Mouse (Mus musculus): Measurements from ENCODE around the gene Gpd1l. TPM values are rescaled to one million over a fixed set of nuclear protein-coding genes. Genes with fewer than 3 reads are reported as not detected.
A peak's percentile ranks its signal among the peaks of the same experiment; 100 is the strongest.

Gene Gpd1l
- polyA plus RNA-seq, 1 experiment from 2014 or later, result 11.2 TPM

DNA sequence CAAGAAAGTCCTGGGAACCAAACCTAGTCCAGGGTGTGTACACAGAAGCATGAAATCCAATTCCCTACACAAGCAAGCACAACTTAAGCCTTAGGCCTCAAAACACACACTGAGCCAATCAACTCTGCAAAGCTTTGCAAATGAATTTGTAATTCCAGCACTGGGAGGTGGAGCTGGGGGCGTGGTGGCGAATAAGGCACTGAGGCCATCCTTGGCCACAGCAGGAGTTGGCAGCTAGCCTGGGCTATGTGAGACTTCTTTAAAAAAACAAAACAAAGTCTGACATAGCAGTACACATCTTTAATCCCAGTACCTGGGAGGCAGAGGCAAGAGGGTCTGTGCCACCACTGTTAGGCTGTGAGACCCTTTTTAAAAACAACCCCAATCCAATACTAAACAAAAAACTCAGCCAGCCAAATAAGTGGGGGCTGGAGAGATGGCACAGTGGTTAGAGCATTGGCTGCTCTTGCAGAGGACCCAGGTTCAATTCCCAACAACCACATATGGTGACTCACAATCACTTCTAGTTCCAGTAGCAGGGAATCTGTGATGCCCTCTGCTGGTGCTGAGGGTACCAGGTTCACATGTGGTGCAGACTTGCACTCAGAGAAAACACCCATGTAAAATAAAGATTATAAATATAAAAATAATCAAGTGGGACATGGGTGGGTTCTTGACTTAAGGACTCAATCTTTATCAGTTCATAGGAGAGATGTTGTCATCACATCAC is 12.3 kb downstream of the Gpd1l start:
- Histone ChIP-seq H3K4me2 (ENCODE audit: low read depth, low read length, severe bottlenecking) (no peak overlapping the region), H3K9me3 (ENCODE audit: control insufficient read depth, low read length) (no peaks in the 10 kb centered on the region), H3K27me3 (ENCODE audit: control insufficient read depth, insufficient read depth, low read length) (no peaks in the 10 kb centered on the region), H3K4me3 (ENCODE audit: low read depth, low read length) (no peak overlapping the region), H3K36me3 (ENCODE audit: control insufficient read depth, insufficient read depth, low read length) (no peaks in the 10 kb centered on the region), H3K9ac (ENCODE audit: low read length) (no peak overlapping the region), H3K4me1 (replicated peaks; ENCODE audit: control insufficient read depth, insufficient read depth, low read length) (peaks cover 2% of the 10 kb centered on the region; the same call in 1 of the 2 replicates), H3K27ac (ENCODE audit: low read depth, low read length) (no peak overlapping the region)
- WGBS, result 82% methylated on average over 2 of the region's 2 CpGs
- DNase-seq (ENCODE audit: low spot score) (no peak), ATAC-seq (replicated peaks; ENCODE audit: low FRiP score) (no peak)

DNA sequence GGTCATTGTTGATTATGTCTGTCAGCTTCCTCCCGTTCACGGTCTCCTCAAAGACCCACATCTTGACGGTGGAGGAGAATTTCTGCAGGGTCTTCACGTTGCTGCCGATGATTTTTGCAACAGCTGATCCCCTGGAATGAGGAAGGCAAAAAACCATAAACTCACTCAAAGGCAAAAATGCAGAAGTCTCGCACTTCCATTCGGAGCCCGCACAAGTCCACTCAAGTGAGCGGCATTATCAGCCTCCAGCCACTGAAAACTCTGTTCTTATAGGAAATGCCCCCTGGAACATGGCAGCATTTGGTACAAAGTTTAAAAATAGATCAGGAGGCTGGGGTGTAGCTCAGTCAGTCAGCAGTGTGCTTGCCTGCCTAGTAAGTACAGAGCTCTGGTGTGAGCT is 13.2 kb downstream of the Gpd1l start:
- no peak overlapping the region for H3K4me3 ChIP-seq (ENCODE audit: low read depth, low read length)
- H3K27me3 ChIP-seq (ENCODE audit: control insufficient read depth, insufficient read depth, low read length), result no peaks in the 10 kb centered on the region
- WGBS, result 92% methylated on average over 9 of the region's 9 CpGs
- peaks cover 2% of the 10 kb centered on the region; the same call in 1 of the 2 replicates for H3K4me1 ChIP-seq (replicated peaks; ENCODE audit: control insufficient read depth, insufficient read depth, low read length)
- H3K9me3 ChIP-seq (ENCODE audit: control insufficient read depth, low read length), result no peaks in the 10 kb centered on the region
- ATAC-seq (replicated peaks; ENCODE audit: low FRiP score), result no peak
- H3K27ac ChIP-seq (ENCODE audit: low read depth, low read length), result no peak overlapping the region
- no peaks in the 10 kb centered on the region for H3K36me3 ChIP-seq (ENCODE audit: control insufficient read depth, insufficient read depth, low read length)
- no peak overlapping the region for H3K9ac ChIP-seq (ENCODE audit: low read length)
- DNase-seq (ENCODE audit: low spot score), result no peak
- H3K4me2 ChIP-seq (ENCODE audit: low read depth, low read length, severe bottlenecking), result no peak overlapping the region

DNA sequence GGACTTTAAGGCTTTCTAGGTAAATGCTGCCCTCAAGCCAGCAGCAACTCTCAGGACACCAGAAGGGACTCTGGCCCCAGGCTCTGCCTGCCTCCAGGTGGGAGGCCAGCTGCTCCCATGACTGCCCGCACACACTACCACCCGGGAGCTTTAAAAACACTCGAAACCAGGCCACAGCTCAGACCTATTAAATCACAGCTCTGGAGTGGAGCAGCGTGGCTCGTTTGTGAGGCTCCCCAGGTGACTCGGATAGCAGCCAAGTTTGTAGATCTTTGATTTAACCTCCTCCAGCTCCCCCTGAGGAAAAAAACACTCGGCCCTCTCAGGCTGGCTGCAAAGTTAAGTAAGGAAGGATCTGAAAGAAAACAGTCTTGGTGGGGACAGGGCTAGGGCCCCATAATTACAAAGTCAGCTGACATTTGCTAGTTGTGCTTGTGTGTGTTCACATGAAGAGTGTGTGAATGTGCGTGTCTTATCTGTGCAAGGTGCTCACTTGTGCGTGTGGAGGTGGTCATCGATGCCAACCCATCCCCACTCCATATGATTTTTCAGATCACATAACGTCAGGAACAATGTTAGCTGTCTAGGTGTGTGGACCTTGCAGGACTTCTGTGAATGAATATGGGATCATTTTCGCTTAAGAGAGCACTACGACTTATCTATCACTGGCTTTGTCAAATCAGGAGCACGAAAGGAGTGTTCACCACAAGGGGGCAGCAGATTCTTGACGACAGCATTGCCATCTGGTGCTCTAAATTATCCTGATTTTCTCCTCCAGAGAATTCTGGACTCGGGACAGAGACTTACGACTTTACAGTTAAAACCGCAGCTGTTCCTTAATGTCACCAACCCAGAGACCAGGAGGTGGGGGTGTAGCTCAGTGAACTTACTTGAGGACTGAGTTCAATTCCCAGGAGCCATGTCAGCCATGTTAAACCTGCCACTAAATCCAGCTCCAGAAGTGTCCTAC is 20.8 kb downstream of the Gpd1l start:
- H3K4me1 ChIP-seq (replicated peaks; ENCODE audit: control insufficient read depth, insufficient read depth, low read length), result no peaks in the 10 kb centered on the region
- 0 out of 2 replicates have a peak, but pooled peaks have one; percentile 30 for ATAC-seq (replicated peaks; ENCODE audit: low FRiP score)
- peak; percentile 83 for DNase-seq (ENCODE audit: low spot score)
- no peak overlapping the region for H3K4me2 ChIP-seq (ENCODE audit: low read depth, low read length, severe bottlenecking)
- 61% methylated on average over 18 of the region's 18 CpGs for WGBS
- no peaks in the 10 kb centered on the region for H3K36me3 ChIP-seq (ENCODE audit: control insufficient read depth, insufficient read depth, low read length)
- H3K27ac ChIP-seq (ENCODE audit: low read depth, low read length), result no peak overlapping the region
- no peaks in the 10 kb centered on the region for H3K27me3 ChIP-seq (ENCODE audit: control insufficient read depth, insufficient read depth, low read length)
- H3K9ac ChIP-seq (ENCODE audit: low read length), result no peak overlapping the region
- no peaks in the 10 kb centered on the region for H3K9me3 ChIP-seq (ENCODE audit: control insufficient read depth, low read length)
- H3K4me3 ChIP-seq (ENCODE audit: low read depth, low read length), result no peak overlapping the region

DNA sequence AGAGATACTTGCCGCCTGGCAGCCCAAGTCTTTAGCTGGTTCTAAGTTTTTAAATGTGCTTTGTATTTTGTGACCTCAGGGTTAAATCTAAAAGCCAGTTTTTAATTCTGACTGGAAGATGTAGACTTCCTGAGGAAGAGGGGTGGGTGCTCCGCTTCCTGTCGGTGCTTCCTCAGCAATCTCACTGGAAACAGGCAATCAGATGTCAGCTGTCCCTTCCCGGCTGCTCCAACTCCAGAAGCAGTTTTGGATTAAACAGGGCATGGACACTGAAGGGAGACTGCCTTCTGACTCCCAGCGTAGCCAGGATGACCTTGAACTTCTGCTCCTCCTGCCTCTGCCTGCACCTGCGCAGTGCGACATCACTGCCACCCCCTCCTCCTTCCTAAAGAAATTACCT is 26.3 kb downstream of the Gpd1l start:
- H3K4me3 ChIP-seq (ENCODE audit: low read depth, low read length), result no peak overlapping the region
- ATAC-seq (replicated peaks; ENCODE audit: low FRiP score) (no peak), DNase-seq (ENCODE audit: low spot score) (no peak)
- WGBS, result 79% methylated on average over 7 of the region's 7 CpGs
- H3K4me2 ChIP-seq (ENCODE audit: low read depth, low read length, severe bottlenecking), result no peak overlapping the region
- H3K36me3 ChIP-seq (ENCODE audit: control insufficient read depth, insufficient read depth, low read length), result no peaks in the 10 kb centered on the region
- H3K4me1 ChIP-seq (replicated peaks; ENCODE audit: control insufficient read depth, insufficient read depth, low read length), result no peaks in the 10 kb centered on the region
- no peaks in the 10 kb centered on the region for H3K9me3 ChIP-seq (ENCODE audit: control insufficient read depth, low read length)
- no peaks in the 10 kb centered on the region for H3K27me3 ChIP-seq (ENCODE audit: control insufficient read depth, insufficient read depth, low read length)
- no peak overlapping the region for H3K27ac ChIP-seq (ENCODE audit: low read depth, low read length)
- H3K9ac ChIP-seq (ENCODE audit: low read length), result no peak overlapping the region

DNA sequence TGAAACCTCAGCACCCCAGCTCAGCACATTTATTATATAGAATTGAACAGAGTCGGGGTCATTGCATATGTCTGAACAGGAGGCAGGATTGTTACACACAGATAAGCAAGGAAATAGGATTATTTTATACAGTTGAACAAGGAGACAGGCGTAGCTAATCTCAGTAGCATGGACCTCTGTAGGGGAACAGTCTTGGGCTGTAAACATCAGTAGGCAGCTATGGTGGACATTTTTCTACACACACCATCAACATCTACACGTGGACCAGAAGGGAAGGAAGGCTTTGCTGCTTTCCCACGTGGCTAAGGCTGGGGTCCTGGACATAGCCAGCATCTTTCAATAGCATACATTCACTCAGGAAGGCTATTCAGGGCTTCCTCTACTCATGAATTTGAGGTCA is 37.9 kb downstream of the Gpd1l start:
- no peaks in the 10 kb centered on the region for H3K9me3 ChIP-seq (ENCODE audit: control insufficient read depth, low read length)
- H3K27ac ChIP-seq (ENCODE audit: low read depth, low read length), result no peak overlapping the region
- no peak overlapping the region for H3K4me3 ChIP-seq (ENCODE audit: low read depth, low read length)
- WGBS, result 80% methylated on average over 4 of the region's 4 CpGs
- no peaks in the 10 kb centered on the region for H3K36me3 ChIP-seq (ENCODE audit: control insufficient read depth, insufficient read depth, low read length)
- no peak overlapping the region for H3K4me2 ChIP-seq (ENCODE audit: low read depth, low read length, severe bottlenecking)
- H3K9ac ChIP-seq (ENCODE audit: low read length), result no peak overlapping the region
- H3K4me1 ChIP-seq (replicated peaks; ENCODE audit: control insufficient read depth, insufficient read depth, low read length), result no peaks in the 10 kb centered on the region
- DNase-seq (ENCODE audit: low spot score) (no peak), ATAC-seq (replicated peaks; ENCODE audit: low FRiP score) (no peak)
- H3K27me3 ChIP-seq (ENCODE audit: control insufficient read depth, insufficient read depth, low read length), result no peaks in the 10 kb centered on the region

DNA sequence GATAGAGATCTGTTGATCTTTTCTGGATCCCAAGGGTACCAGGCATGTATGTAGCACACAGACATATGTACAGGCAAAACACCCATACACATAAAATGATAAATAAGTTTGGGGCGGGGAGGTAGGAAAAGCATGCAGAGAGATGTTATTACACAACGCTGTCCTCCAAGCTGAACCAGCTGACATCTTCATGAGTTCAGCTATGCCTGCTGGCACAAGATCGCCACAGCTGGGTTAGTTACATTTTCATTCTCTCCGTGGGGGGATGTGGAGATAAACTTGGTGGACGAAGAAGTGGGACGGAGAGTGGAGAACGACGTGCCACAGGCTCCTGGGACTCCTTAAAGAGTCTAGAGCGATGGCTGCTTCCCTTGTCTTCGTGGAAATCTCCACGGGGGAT is 40.8 kb downstream of the Gpd1l start:
- no peaks in the 10 kb centered on the region for H3K36me3 ChIP-seq (ENCODE audit: control insufficient read depth, insufficient read depth, low read length)
- no peaks in the 10 kb centered on the region for H3K27me3 ChIP-seq (ENCODE audit: control insufficient read depth, insufficient read depth, low read length)
- H3K9me3 ChIP-seq (ENCODE audit: control insufficient read depth, low read length), result no peaks in the 10 kb centered on the region
- ATAC-seq (replicated peaks; ENCODE audit: low FRiP score), result no peak
- 87% methylated on average over 11 of the region's 11 CpGs for WGBS
- H3K4me2 ChIP-seq (ENCODE audit: low read depth, low read length, severe bottlenecking), result no peak overlapping the region
- no peak overlapping the region for H3K4me3 ChIP-seq (ENCODE audit: low read depth, low read length)
- H3K4me1 ChIP-seq (replicated peaks; ENCODE audit: control insufficient read depth, insufficient read depth, low read length), result no peaks in the 10 kb centered on the region
- H3K27ac ChIP-seq (ENCODE audit: low read depth, low read length), result no peak overlapping the region
- no peak for DNase-seq (ENCODE audit: low spot score)
- no peak overlapping the region for H3K9ac ChIP-seq (ENCODE audit: low read length)

DNA sequence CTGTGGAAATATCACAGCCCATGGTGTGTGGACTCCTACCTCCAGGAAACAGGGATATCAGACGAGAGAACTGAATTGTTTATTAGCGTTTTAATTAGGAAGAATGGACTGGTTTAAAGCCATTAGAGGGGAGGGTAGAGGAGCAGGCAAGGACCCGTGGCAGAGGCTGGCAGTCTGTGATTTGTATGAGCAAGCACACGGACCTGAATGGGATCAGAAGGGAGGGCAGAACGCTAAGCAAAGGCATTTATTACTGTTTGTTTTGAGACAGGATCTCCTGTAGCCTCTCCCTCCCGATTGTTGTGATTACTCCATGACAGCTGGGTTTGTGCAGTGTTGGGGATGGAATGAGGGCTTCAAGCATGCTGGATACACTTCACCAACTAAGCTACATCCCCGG is 43.4 kb downstream of the Gpd1l start:
- H3K36me3 ChIP-seq (ENCODE audit: control insufficient read depth, insufficient read depth, low read length), result no peaks in the 10 kb centered on the region
- DNase-seq (ENCODE audit: low spot score) (no peak), ATAC-seq (replicated peaks; ENCODE audit: low FRiP score) (no peak)
- H3K27ac ChIP-seq (ENCODE audit: low read depth, low read length), result no peak overlapping the region
- H3K27me3 ChIP-seq (ENCODE audit: control insufficient read depth, insufficient read depth, low read length), result no peaks in the 10 kb centered on the region
- no peaks in the 10 kb centered on the region for H3K9me3 ChIP-seq (ENCODE audit: control insufficient read depth, low read length)
- H3K4me2 ChIP-seq (ENCODE audit: low read depth, low read length, severe bottlenecking), result no peak overlapping the region
- no peak overlapping the region for H3K9ac ChIP-seq (ENCODE audit: low read length)
- no peak overlapping the region for H3K4me3 ChIP-seq (ENCODE audit: low read depth, low read length)
- no peaks in the 10 kb centered on the region for H3K4me1 ChIP-seq (replicated peaks; ENCODE audit: control insufficient read depth, insufficient read depth, low read length)
- 63% methylated on average over 7 of the region's 7 CpGs for WGBS

DNA sequence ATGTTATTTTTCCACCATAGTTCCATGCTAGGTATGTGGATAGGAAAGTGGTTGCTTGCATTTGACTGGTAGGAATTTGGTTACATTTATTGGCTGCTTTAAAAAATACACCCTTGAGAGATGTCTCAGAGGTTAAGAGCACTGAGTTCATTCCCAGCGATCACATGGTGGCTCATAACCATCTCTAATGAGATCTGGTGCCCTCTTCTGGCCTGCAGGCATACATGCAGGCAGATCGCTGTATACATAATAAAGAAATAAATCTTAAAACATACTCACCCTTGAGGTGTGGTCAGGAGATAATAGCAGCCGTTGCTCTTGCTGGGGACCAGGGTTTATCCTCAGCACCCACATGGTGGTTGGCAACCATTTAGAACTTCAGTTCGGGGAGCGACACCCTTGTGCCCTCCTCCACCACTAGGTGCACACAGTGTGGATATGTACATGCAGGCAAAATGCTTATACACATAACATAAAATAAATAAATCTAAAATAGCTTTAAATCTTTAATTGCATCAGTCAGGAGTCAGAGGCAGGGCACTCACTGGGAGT is 44.9 kb downstream of the Gpd1l start:
- no peaks in the 10 kb centered on the region for H3K4me1 ChIP-seq (replicated peaks; ENCODE audit: control insufficient read depth, insufficient read depth, low read length)
- H3K27me3 ChIP-seq (ENCODE audit: control insufficient read depth, insufficient read depth, low read length), result no peaks in the 10 kb centered on the region
- no peaks in the 10 kb centered on the region for H3K36me3 ChIP-seq (ENCODE audit: control insufficient read depth, insufficient read depth, low read length)
- 88% methylated on average over 5 of the region's 5 CpGs for WGBS
- no peak overlapping the region for H3K4me3 ChIP-seq (ENCODE audit: low read depth, low read length)
- H3K27ac ChIP-seq (ENCODE audit: low read depth, low read length), result no peak overlapping the region
- DNase-seq (ENCODE audit: low spot score) (no peak), ATAC-seq (replicated peaks; ENCODE audit: low FRiP score) (no peak)
- no peaks in the 10 kb centered on the region for H3K9me3 ChIP-seq (ENCODE audit: control insufficient read depth, low read length)
- H3K9ac ChIP-seq (ENCODE audit: low read length), result no peak overlapping the region
- no peak overlapping the region for H3K4me2 ChIP-seq (ENCODE audit: low read depth, low read length, severe bottlenecking)

Data from forebrain, embryonic 11.5 days (tissue).